Mouse (Mus musculus) cerebellum, adult 2 months (tissue): ENCODE measurements around the gene Cdk8.

Experiments used
- CTCF ChIP-seq: fragments of 200-500 bp; IDR thresholded peaks from 2 replicates; pipeline ENCODE4 v1.5.1; 2011; ENCODE audit warnings: low read depth, mild to moderate bottlenecking, control low read depth, low read length, moderate library complexity, borderline replicate concordance; ENCODE audit not compliant: insufficient read depth
- POLR2A ChIP-seq: fragments of 200-500 bp; IDR thresholded peaks from 2 replicates; pipeline ENCODE4 v1.6.1; 2011; ENCODE audit warnings: low read length, control low read depth, borderline replicate concordance; ENCODE audit not compliant: insufficient read depth

GRCm38 (mm10) chr5:146223786-146224185 lies 7.2 kb upstream of the Cdk8 start:
- no peak for TF ChIP-seq CTCF
- no peak for TF ChIP-seq POLR2A
